Mouse (Mus musculus) macrophage (primary cell): ENCODE measurements around the gene Hint2. TPM values are rescaled to one million over a fixed set of nuclear protein-coding genes. Genes with fewer than 3 reads are reported as not detected.

Source experiments
- H3K27ac ChIP-seq: fragments of 350-480 bp; formaldehyde crosslinking; 2 replicates; pipeline ENCODE4 v1.9.0; 2021
- H3K36me3 ChIP-seq: fragments of 350-480 bp; formaldehyde crosslinking; 2 replicates; pipeline ENCODE4 v1.9.0; 2021; ENCODE audit errors: inconsistent target
- H3K4me3 ChIP-seq: fragments of 350-480 bp; formaldehyde crosslinking; 2 replicates; pipeline ENCODE4 v1.9.0; 2021; ENCODE audit errors: inconsistent target
- H3K79me2 ChIP-seq: fragments of 350-480 bp; formaldehyde crosslinking; 2 replicates; pipeline ENCODE4 v1.9.0; 2021; ENCODE audit errors: inconsistent target
- WGBS: methylation state at CpG from one replicate; pipeline ENCODE4 v1.1.7; 2026; ENCODE audit warnings: inconsistent platforms; ENCODE audit not compliant: missing documents; 5-methylcytosine and 5-hydroxymethylcytosine counted together
- polyA plus RNA-seq: library from polyadenylated mRNA; stranded (reverse); fragments of 250-400 nt; gene quantifications from 3 replicates; pipeline ENCODE4 v1.2.4, GENCODE M21; 2018; ENCODE audit warnings: inconsistent platforms

Hint2 gene
- polyA plus RNA-seq, 1 experiment from 2014 or later, result 11.4 TPM

GRCm38 (mm10) chr4:43674974-43675373 lies 18.7 kb upstream of the Hint2 start:
- Histone ChIP-seq H3K4me3 (no peak overlapping the region), H3K36me3 (no peaks in the 10 kb centered on the region), H3K79me2 (no peaks in the 10 kb centered on the region), H3K27ac (no peak overlapping the region)
- WGBS, result 89% methylated on average over 5 of the region's 5 CpGs

- H3K4me3 ChIP-seq, result no peak overlapping the region
- no peak overlapping the region for H3K27ac ChIP-seq
- no peaks in the 10 kb centered on the region for H3K79me2 ChIP-seq
- H3K36me3 ChIP-seq, result no peaks in the 10 kb centered on the region
- 91% methylated on average over 8 of the region's 8 CpGs for WGBS
Observed at GRCm38 (mm10) chr4:43673703-43674102, 17.4 kb upstream of the Hint2 start.

DNA sequence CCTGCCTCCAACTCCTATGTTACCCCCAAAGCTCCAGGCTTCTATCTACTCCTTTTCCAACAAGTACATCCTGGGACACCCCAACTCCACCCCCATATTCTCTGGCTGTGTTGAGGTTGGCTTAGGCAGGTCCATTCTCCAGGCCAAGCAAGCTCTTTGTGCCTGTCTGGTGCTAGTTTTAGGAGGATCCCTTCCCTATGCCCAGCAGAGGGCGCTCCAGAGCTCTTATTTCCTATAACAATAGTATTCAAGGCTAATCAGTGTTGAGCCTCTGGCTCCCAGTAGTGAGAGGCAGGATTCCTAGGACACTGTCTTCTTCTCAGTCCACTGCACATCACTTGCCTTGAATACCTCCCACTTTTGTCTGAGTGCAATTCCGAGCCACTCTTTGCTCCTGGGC lies 15.8 kb upstream of the Hint2 start:
- Histone ChIP-seq H3K27ac (no peak overlapping the region), H3K36me3 (no peaks in the 10 kb centered on the region), H3K4me3 (no peak overlapping the region), H3K79me2 (no peaks in the 10 kb centered on the region)
- 33% methylated on average over 2 of the region's 2 CpGs for WGBS

DNA sequence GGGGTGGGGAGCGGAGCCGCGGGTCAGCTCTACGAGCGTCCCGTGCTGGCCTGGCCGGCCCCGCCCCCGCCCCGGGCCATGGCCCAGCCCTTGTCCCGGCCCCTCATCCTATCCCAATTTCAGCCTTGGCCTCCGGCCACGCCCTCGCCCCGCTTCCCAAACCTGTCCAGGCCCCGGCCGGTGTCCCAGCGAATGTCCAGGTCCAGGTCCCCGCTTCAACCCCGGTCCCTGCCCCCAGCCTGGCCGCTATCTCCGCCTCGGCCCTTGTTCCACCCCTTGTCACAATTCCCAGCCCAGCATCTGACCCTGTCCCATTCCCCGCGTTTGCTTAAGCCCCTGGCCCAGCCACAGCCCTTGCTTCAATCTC lies 13.1 kb upstream of the Hint2 start:
- Histone ChIP-seq H3K79me2 (no peaks in the 10 kb centered on the region), H3K27ac (no peak overlapping the region), H3K36me3 (no peaks in the 10 kb centered on the region), H3K4me3 (peak overlapping the region; percentile 19; the same call in 1 of the 2 replicates)
- 1% methylated on average over 25 of the region's 25 CpGs for WGBS

GRCm38 (mm10) chr4:43668782-43669427 lies 12.6 kb upstream of the Hint2 start, which contains the start of the genes Tmem8b and Fam221b:
Gene Tmem8b (plus strand): TSS chr4:43668971.
Gene Fam221b (minus strand): TSS chr4:43669145.
- Histone ChIP-seq H3K36me3 (no peaks in the 10 kb centered on the region), H3K79me2 (no peaks in the 10 kb centered on the region), H3K4me3 (peak within 1 kb of the TSS; percentile 19; the same call in 1 of the 2 replicates), H3K27ac (no peak within 1 kb of the TSS)
- WGBS, result 4% methylated on average over 41 of the region's 41 CpGs

DNA sequence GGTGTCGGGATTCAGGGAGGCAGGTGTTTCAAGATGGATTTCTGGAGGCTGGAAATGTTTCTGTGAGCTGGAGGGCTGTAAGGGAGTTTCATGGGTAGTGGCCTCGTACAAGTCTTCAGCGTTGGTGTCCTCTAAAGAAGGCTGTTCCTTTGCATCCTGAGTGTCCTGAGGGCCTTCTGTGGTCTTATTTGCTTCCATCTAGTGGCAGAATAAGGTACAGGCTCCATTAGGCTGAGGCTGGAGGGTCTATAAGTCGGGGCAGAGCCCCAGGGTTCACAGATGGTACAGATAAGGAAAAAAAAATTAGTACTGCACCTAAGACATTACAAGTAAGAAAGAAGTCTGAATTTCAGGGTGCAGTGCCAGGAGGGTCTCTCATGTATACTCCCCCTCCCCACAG lies 10.1 kb upstream of the Hint2 start:
- H3K4me3 ChIP-seq, result no peak overlapping the region
- H3K36me3 ChIP-seq, result no peaks in the 10 kb centered on the region
- H3K79me2 ChIP-seq, result no peaks in the 10 kb centered on the region
- WGBS, result 24% methylated on average over 4 of the region's 4 CpGs
- H3K27ac ChIP-seq, result no peak overlapping the region

- peak overlapping the region; percentile 64; the same call in 1 of the 2 replicates for H3K4me3 ChIP-seq
- H3K36me3 ChIP-seq, result no peaks in the 10 kb centered on the region
- WGBS, result 66% methylated on average over 4 of the region's 4 CpGs
- no peak overlapping the region for H3K27ac ChIP-seq
- H3K79me2 ChIP-seq, result no peaks in the 10 kb centered on the region
Observed at GRCm38 (mm10) chr4:43657146-43657545, 880 bp upstream of the Hint2 start.

DNA sequence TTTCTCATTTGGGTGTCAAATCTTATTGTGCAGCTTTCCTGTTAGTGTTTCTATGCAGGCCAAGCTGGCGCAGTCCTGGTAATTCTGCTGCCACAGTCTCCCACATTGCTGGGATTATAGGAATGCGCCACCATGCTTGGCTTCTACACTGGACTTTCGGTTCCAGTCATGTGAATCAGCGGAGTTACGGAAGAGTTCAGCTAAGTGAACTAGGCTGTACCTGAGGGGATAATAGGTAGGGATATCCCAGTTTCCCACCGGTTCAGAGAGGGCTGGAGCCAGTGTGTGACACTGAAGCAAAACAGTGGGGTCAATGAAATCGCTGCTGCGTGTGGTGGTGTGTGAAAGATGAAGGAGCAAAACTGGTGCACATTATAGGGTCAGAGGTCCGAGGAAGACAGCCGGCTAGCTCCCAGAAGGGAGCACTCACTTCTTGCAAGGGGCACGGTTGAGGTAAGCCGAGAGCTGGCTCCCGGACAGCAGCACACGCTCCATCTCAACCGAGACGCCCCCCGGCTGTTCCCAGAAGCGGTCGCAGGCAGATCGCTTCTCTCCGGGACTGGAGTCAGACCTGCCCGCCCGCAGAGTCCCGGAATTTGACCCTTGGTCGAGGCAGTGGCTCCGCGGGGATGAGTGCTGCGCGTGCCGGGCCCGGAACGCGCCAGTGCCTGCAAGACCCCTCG lies 469 bp downstream of the Hint2 start:
- H3K4me3 ChIP-seq, result peak overlapping the region; percentile 64
- no peaks in the 10 kb centered on the region for H3K36me3 ChIP-seq
- no peaks in the 10 kb centered on the region for H3K79me2 ChIP-seq
- no peak overlapping the region for H3K27ac ChIP-seq
- 10% methylated on average over 34 of the region's 34 CpGs for WGBS

- 40% methylated on average over 24 of the region's 24 CpGs for WGBS
Observed at GRCm38 (mm10) chr4:43653161-43654015, 2.9 kb downstream of the Hint2 start, which contains the start of gene Spag8. Gene Spag8 (minus strand): TSS chr4:43653594.

DNA sequence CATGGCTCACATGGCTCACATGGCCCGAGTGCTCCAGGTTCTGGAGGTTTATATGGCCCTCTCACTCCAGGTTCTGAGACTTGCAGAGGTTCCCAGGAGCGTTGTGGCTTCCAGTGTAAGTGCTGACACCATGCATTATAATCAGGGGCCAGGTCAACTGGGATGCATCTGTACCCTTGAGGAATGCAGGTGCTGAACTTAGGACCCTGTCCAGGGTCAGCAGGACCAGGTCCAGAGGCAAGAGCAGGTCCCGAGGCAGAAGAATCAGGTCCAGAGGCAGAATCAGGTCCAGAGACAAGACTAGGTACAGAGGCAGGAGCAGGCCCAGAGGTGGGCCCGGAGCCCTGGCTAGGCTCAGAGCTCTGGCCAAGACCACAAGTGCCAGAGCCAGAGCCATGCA lies 3.5 kb downstream of the Hint2 start:
- WGBS, result 96% methylated on average over 4 of the region's 4 CpGs
- H3K4me3 ChIP-seq, result no peak overlapping the region
- no peaks in the 10 kb centered on the region for H3K36me3 ChIP-seq
- no peak overlapping the region for H3K27ac ChIP-seq
- H3K79me2 ChIP-seq, result no peaks in the 10 kb centered on the region

More at GRCm38 (mm10) chr4:43653161-43654015, 2.9 kb downstream of the Hint2 start, which contains the start of gene Spag8:
- no peak within 1 kb of the TSS for H3K4me3 ChIP-seq
- no peaks in the 10 kb centered on the region for H3K36me3 ChIP-seq
- no peak within 1 kb of the TSS for H3K27ac ChIP-seq
- H3K79me2 ChIP-seq, result no peaks in the 10 kb centered on the region

- no peak overlapping the region for H3K4me3 ChIP-seq
- no peaks in the 10 kb centered on the region for H3K79me2 ChIP-seq
- no peaks in the 10 kb centered on the region for H3K36me3 ChIP-seq
- H3K27ac ChIP-seq, result no peak overlapping the region
- 97% methylated on average over 3 of the region's 3 CpGs for WGBS
Observed at GRCm38 (mm10) chr4:43649783-43650182, 6.5 kb downstream of the Hint2 start.

- no peaks in the 10 kb centered on the region for H3K79me2 ChIP-seq
- H3K4me3 ChIP-seq, result no peak overlapping the region
- 96% methylated on average over 6 of the region's 6 CpGs for WGBS
- H3K27ac ChIP-seq, result no peak overlapping the region
- H3K36me3 ChIP-seq, result no peaks in the 10 kb centered on the region
Observed at GRCm38 (mm10) chr4:43640491-43640890, 15.8 kb downstream of the Hint2 start.

GRCm38 (mm10) chr4:43640076-43640475 lies 16.2 kb downstream of the Hint2 start:
- Histone ChIP-seq H3K27ac (no peak overlapping the region), H3K79me2 (no peaks in the 10 kb centered on the region), H3K4me3 (no peak overlapping the region), H3K36me3 (no peaks in the 10 kb centered on the region)
- WGBS, result 86% methylated on average over 9 of the region's 9 CpGs

DNA sequence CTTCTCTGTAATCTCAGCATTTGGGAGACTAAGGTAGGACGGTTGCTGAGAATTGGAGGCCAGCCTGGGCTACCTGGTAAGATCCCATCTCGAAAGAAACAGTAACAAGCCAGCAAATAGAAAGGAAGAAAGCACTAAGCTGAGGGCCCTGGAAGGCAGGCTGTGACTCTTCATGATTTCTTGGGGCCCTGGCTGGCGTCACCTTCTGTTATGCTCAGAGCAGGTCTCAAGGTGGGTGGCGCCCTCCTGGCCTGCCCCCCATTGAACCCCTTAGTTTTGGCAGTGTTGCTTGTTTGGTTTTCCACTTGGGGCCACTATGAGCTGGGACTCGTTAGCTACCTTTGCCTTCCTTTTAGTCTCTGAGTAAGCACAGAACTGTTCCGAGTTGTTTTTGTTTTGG lies 19.5 kb downstream of the Hint2 start:
- Histone ChIP-seq H3K4me3 (no peak overlapping the region), H3K79me2 (no peaks in the 10 kb centered on the region), H3K27ac (no peak overlapping the region), H3K36me3 (no peaks in the 10 kb centered on the region)
- 88% methylated on average over 6 of the region's 6 CpGs for WGBS
